Mouse (Mus musculus): ENCODE data around the gene Gm42906.

GRCm38 (mm10) chr5:151376931-151377330, 51.0 kb downstream of the Gm42906 start:
- TF ChIP-seq CTCF (IDR thresholded peaks at IDR 0.05; ENCODE audit: control insufficient read depth, insufficient read depth, insufficient read length) (no peak), MYOD1 (IDR thresholded peaks at IDR 0.05; ENCODE audit: control insufficient read depth, insufficient read length, low read depth) (no peak), USF1 (IDR thresholded peaks at IDR 0.05; ENCODE audit: low read depth) (peak; percentile 2)

Data from C2C12 (cell line).